Mouse (Mus musculus) lung, postnatal 0 days (tissue): ENCODE data around the gene Pigt.

ENCODE experiments used
- CTCF ChIP-seq: IDR thresholded peaks from 2 replicates; pipeline ENCODE4 v1.5.1; 2016; ENCODE audit warnings: antibody characterized with exemption, mild to moderate bottlenecking
- EP300 ChIP-seq: IDR thresholded peaks from 2 replicates; pipeline ENCODE4 v1.6.1; 2016; ENCODE audit warnings: antibody characterized with exemption, mild to moderate bottlenecking, control low read depth

DNA sequence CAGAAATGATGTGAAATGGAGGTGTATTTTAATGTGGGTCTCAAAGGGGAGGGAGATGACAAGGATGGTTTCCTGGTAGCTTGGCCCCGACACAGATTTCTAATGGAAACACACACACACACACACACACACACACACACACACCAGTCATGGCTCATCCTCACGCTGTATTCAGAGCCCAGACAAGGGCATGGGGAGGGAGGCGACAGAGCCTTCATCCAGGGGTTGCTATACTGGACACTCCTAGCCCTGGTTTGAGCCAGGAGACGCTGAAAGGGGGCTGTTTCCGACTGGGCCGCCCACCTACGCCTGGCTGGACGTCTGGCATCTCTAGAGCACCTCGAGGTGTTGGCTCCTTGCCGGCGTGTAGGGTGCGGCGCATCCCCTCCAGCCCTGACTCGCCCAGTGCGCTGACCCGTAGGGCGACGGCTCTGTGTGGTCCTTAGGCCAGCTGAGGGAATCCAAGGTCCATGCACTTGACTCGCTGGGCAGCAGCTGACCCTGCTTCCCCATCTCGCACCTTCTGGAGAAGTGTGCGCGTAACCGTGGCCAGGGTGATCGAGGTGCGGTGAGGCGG, 11.6 kb upstream of the Pigt start, which contains the start of gene Dbndd2:
- TF ChIP-seq CTCF: no peak
- TF ChIP-seq EP300: no peak
